Mouse (Mus musculus) forebrain, embryonic 14.5 days (tissue): ENCODE measurements around the gene 1700088E04Rik. TPM values are rescaled to one million over a fixed set of nuclear protein-coding genes. Genes with fewer than 3 reads are reported as not detected.

Experiments used
- ATAC-seq: fragments of 200-750 bp; cut with Nextera tagmentation; 2 replicates; pipeline ENCODE4 v1.8.0; 2017; ENCODE audit warnings: mild to moderate bottlenecking, moderate library complexity
- DNase-seq: peaks from one replicate; pipeline ENCODE4 v3.0.0-alpha.2; 2015; ENCODE audit warnings: low spot score
- H3K27ac ChIP-seq: fragments of 300-500 bp; sonication (generic); 2 replicates; pipeline ENCODE4 v1.5.1; 2014; ENCODE audit warnings: low read depth, mild to moderate bottlenecking, control low read depth, low read length, moderate library complexity
- H3K27me3 ChIP-seq: fragments of 300-500 bp; sonication (generic); replicated peaks from 2 replicates; pipeline ENCODE4 v1.6.1; 2014; ENCODE audit warnings: low read length, control low read depth, mixed read lengths; ENCODE audit not compliant: control insufficient read depth, insufficient read depth
- H3K36me3 ChIP-seq: fragments of 300-500 bp; sonication (generic); 2 replicates; pipeline ENCODE4 v1.6.1; 2014; ENCODE audit warnings: low read length, control low read depth; ENCODE audit not compliant: control insufficient read depth, insufficient read depth
- H3K4me1 ChIP-seq: fragments of 300-500 bp; sonication (generic); 2 replicates; pipeline ENCODE4 v1.6.1; 2014; ENCODE audit warnings: antibody characterized with exemption, low read length, control low read depth; ENCODE audit not compliant: control insufficient read depth, insufficient read depth
- H3K4me2 ChIP-seq: fragments of 300-500 bp; sonication (generic); 2 replicates; pipeline ENCODE4 v1.6.1; 2014; ENCODE audit warnings: mild to moderate bottlenecking, control low read depth, low read length
- H3K4me3 ChIP-seq: fragments of 300-500 bp; sonication (generic); 2 replicates; pipeline ENCODE4 v1.5.1; 2014; ENCODE audit warnings: low read depth, low read length, control low read depth
- H3K9ac ChIP-seq: fragments of 300-500 bp; sonication (generic); 2 replicates; pipeline ENCODE4 v1.6.1; 2014; ENCODE audit warnings: mild to moderate bottlenecking, low read length, control low read depth, moderate library complexity
- H3K9me3 ChIP-seq: fragments of 300-500 bp; sonication (generic); replicated peaks from 2 replicates; pipeline ENCODE4 v1.6.1; 2016; ENCODE audit warnings: low read length, control low read depth, mixed read lengths; ENCODE audit not compliant: control insufficient read depth
- WGBS: fragments of 180-500 bp; shearing (Covaris S2); extraction: QIAGEN DNeasy Blood & Tissue Kit; methylation state at CpG from one replicate; pipeline ENCODE4 v1.1.7; 2014; 5-methylcytosine and 5-hydroxymethylcytosine counted together
- polyA plus RNA-seq: library from polyadenylated mRNA; unstranded; fragments of >200 nt; fragmentation: Nextera tagmentation; extraction: Ambion mirVana; gene quantifications from 2 replicates; pipeline ENCODE4 v1.2.1, GENCODE M21; 2014

1700088E04Rik gene
- polyA plus RNA-seq, 1 experiment from 2014 or later, result 17.1 TPM

DNA sequence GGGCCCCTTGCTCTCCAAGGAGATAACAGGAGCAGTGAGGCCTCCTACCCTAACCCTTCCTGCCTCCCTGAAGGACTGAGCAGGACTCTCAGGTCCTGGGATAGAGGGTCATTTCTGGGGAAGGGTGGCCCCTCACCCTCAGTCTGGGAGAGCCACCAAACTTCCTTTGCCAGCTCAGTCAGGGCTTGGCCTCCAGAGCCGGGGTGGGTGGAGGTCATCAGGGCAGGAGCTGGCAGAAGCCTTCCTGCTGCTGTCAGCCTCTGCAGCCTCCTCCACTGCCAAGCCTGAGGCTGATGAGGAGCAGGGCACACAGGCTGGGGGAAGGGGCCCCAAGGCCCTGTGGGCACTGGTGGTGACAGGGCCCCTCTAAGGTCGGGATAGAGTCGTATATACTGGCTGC is 14.5 kb upstream of the 1700088E04Rik start:
- ATAC-seq (no peak), DNase-seq (no peak)
- Histone ChIP-seq H3K4me2 (no peak overlapping the region), H3K9me3 (no peaks in the 10 kb centered on the region), H3K27me3 (no peaks in the 10 kb centered on the region), H3K4me1 (peaks cover 6% of the 10 kb centered on the region; the same call in 1 of the 2 replicates), H3K4me3 (no peak overlapping the region), H3K9ac (no peak overlapping the region), H3K27ac (no peak overlapping the region), H3K36me3 (peaks cover 19% of the 10 kb centered on the region)
- WGBS, result 43% methylated on average over 3 of the region's 3 CpGs

GRCm38 (mm10) chr15:79152709-79153108 is 11.7 kb upstream of the 1700088E04Rik start:
- H3K4me3 ChIP-seq, result no peak overlapping the region
- H3K36me3 ChIP-seq, result peaks cover 43% of the 10 kb centered on the region
- 37% methylated on average over 6 of the region's 6 CpGs for WGBS
- no peaks in the 10 kb centered on the region for H3K9me3 ChIP-seq
- no peak overlapping the region for H3K4me2 ChIP-seq
- peaks cover 6% of the 10 kb centered on the region; the same call in 1 of the 2 replicates for H3K4me1 ChIP-seq
- no peaks in the 10 kb centered on the region for H3K27me3 ChIP-seq
- H3K27ac ChIP-seq, result peak overlapping the region; percentile 76; the same call in 1 of the 2 replicates
- DNase-seq (no peak), ATAC-seq (no peak)
- no peak overlapping the region; the same call in 1 of the 2 replicates for H3K9ac ChIP-seq

- Histone ChIP-seq H3K36me3 (peaks cover 51% of the 10 kb centered on the region), H3K9ac (peak overlapping the region; percentile 5; the same call in 1 of the 2 replicates), H3K4me1 (peaks cover 6% of the 10 kb centered on the region; the same call in 1 of the 2 replicates), H3K9me3 (no peaks in the 10 kb centered on the region), H3K4me2 (no peak overlapping the region), H3K4me3 (no peak overlapping the region), H3K27me3 (no peaks in the 10 kb centered on the region), H3K27ac (peak overlapping the region; percentile 76)
- ATAC-seq (peak; percentile 52), DNase-seq (peak; percentile 54)
- 17% methylated on average over 8 of the region's 8 CpGs for WGBS
Measured at GRCm38 (mm10) chr15:79151881-79152280, 10.8 kb upstream of the 1700088E04Rik start.

GRCm38 (mm10) chr15:79148533-79148932 is 7.5 kb upstream of the 1700088E04Rik start:
- Histone ChIP-seq H3K9me3 (no peaks in the 10 kb centered on the region), H3K36me3 (peaks cover 78% of the 10 kb centered on the region)

DNA sequence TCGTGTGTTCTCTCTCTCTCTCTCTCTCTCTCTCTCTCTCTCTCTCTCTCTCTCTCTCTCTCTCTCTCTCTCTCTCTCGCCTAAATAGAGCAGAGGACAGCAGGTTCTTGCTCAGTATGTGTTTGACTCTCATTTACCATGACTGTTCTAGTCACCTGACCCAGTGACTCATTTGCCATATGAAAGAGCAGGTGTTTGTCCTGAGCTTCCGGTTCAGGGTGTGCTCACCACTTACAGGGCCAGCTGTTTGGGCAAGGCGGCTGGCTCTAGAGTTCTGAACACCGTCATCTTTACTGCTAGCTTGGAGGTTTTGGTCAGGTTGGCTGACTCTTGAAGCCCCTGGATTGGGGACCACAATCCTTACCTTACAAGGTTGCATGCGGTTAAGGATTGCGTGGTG is 4.5 kb upstream of the 1700088E04Rik start:
- Histone ChIP-seq H3K4me3 (no peak overlapping the region), H3K36me3 (peaks cover 59% of the 10 kb centered on the region), H3K27ac (no peak overlapping the region), H3K4me2 (no peak overlapping the region), H3K9me3 (no peaks in the 10 kb centered on the region), H3K27me3 (no peaks in the 10 kb centered on the region), H3K9ac (no peak overlapping the region), H3K4me1 (peaks cover 4% of the 10 kb centered on the region; the same call in 1 of the 2 replicates)
- WGBS, result 89% methylated on average over 7 of the region's 7 CpGs
- DNase-seq (no peak), ATAC-seq (no peak)

More at GRCm38 (mm10) chr15:79148533-79148932, 7.5 kb upstream of the 1700088E04Rik start:
- Histone ChIP-seq H3K4me3 (no peak overlapping the region), H3K27ac (no peak overlapping the region), H3K9ac (no peak overlapping the region), H3K4me2 (no peak overlapping the region), H3K27me3 (no peaks in the 10 kb centered on the region), H3K4me1 (peaks cover 6% of the 10 kb centered on the region; the same call in 1 of the 2 replicates)
- WGBS, result 61% methylated on average over 7 of the region's 7 CpGs
- ATAC-seq, result peak; percentile 71; the same call in 1 of the 2 replicates
- DNase-seq, result peak; percentile 87

DNA sequence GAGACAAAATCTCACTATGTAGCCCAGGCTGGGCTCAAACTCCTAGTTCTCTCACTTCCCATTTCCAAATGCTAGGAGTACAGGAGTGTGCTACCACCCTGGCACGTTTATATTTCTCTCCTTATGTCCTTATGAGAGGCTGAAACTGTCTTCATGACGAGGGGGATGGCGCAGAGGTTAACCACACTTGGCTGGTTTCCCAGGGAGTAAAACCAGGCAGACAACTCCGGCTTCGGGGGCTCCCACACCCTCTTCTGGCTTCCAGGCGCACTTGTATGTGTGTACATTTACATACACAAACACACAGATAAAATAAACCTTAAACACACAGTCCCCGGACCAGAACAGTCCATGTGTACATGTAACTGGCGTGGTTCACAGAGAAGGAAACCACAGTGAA is 3.0 kb upstream of the 1700088E04Rik start:
- peaks cover 4% of the 10 kb centered on the region; the same call in 1 of the 2 replicates for H3K4me1 ChIP-seq
- H3K9ac ChIP-seq, result no peak overlapping the region
- DNase-seq, result no peak
- H3K36me3 ChIP-seq, result peaks cover 48% of the 10 kb centered on the region
- no peak overlapping the region for H3K27ac ChIP-seq
- WGBS, result 86% methylated on average over 8 of the region's 8 CpGs
- H3K9me3 ChIP-seq, result no peaks in the 10 kb centered on the region
- H3K27me3 ChIP-seq, result no peaks in the 10 kb centered on the region
- no peak overlapping the region for H3K4me2 ChIP-seq
- no peak overlapping the region for H3K4me3 ChIP-seq
- no peak for ATAC-seq

DNA sequence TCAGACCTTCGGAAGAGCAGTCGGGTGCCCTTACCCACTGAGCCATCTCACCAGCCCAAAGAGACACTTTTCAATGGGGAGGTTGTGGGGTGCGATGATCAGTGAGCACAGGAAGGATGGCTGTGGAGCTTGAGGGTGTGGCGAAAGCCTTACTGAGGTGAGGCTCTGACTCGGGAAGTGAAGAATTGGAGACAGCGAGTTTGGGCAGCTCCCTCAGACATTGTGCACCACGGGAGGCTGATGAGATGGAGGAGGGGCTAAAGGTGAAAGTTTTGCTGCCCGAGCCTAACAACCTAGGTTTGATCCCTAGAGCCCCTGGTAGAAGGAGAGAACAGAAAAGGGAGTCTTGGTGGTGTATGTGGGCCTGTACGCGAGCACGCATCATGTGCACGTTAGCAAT is 2.3 kb upstream of the 1700088E04Rik start:
- ATAC-seq (no peak), DNase-seq (no peak)
- Histone ChIP-seq H3K9me3 (no peaks in the 10 kb centered on the region), H3K36me3 (peaks cover 41% of the 10 kb centered on the region), H3K4me1 (peaks cover 4% of the 10 kb centered on the region; the same call in 1 of the 2 replicates), H3K9ac (no peak overlapping the region), H3K4me3 (no peak overlapping the region), H3K4me2 (no peak overlapping the region), H3K27ac (no peak overlapping the region), H3K27me3 (no peaks in the 10 kb centered on the region)
- WGBS, result 87% methylated on average over 12 of the region's 12 CpGs

- H3K4me2 ChIP-seq, result peak overlapping the region; percentile 77
- H3K9ac ChIP-seq, result peak overlapping the region; percentile 83
- ATAC-seq (peak; percentile 35), DNase-seq (no peak)
- peak overlapping the region; percentile 90 for H3K4me3 ChIP-seq
- no peak overlapping the region; the same call in 1 of the 2 replicates for H3K27ac ChIP-seq
- 2% methylated on average over 7 of the region's 7 CpGs for WGBS
- peaks cover 4% of the 10 kb centered on the region; the same call in 1 of the 2 replicates for H3K4me1 ChIP-seq
- peaks cover 23% of the 10 kb centered on the region for H3K36me3 ChIP-seq
- H3K27me3 ChIP-seq, result no peaks in the 10 kb centered on the region
- H3K9me3 ChIP-seq, result no peaks in the 10 kb centered on the region
Measured at GRCm38 (mm10) chr15:79141566-79141917, 489 bp upstream of the 1700088E04Rik start.

- Histone ChIP-seq H3K4me1 (peaks cover 4% of the 10 kb centered on the region; the same call in 1 of the 2 replicates), H3K4me3 (no peak overlapping the region), H3K27me3 (no peaks in the 10 kb centered on the region), H3K36me3 (peaks cover 7% of the 10 kb centered on the region), H3K9ac (no peak overlapping the region), H3K9me3 (no peaks in the 10 kb centered on the region), H3K27ac (no peak overlapping the region), H3K4me2 (no peak overlapping the region)
- 65% methylated on average over 10 of the region's 10 CpGs for WGBS
- ATAC-seq, result no peak
- DNase-seq, result no peak
Measured at GRCm38 (mm10) chr15:79139640-79140039, 1.4 kb downstream of the 1700088E04Rik start.
